Mouse (Mus musculus) thymus, adult 18-20 months (tissue): ENCODE results near the gene Mlh3.

Source experiments
- DNase-seq, 2 experiments: peaks; one replicate each; pipeline ENCODE4 v3.0.0; 2022; ENCODE audit warnings: mixed read lengths in 2 of 2

Mlh3 gene

GRCm38 (mm10) chr12:85185810-85186209 lies 84.6 kb downstream of the Mlh3 start:
- DNase-seq = no peak
